Comparison of ENCODE assay signal across 15 mouse cellular contexts in the genomic region with DNA sequence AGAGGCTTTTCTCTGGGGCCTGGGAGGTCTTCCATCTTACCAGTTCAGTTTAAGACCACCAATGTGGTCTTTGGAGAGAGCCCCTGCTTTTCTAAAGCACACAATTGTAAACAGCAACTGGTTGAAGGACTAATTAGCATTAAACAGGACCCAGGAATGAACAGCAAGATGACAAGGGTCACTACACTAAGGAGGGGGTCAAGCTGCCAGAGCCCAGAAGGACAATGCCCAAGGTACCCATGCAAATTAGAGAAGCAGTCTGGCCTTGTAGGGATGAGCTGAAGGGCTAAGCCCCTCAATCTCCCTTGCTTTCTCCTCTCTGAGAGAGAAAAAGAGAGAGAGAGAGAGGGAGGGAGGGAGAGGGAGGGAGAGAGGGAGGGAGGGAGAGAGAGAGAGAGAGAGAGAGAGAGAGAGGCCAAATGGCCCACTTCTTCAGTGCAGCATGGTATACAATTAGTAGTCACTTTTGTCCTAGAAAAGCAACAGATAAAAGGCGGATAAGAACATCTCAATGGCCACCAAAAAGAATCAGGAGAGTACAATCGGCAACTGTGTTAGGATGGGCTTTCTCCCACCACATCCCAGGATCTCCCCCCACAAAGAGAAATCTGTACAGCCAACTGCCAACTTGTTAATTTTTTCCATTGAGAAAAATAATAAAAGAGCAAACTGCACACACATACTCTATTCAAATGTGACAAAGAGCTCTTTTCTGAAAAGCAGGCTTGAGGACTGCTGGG.
DNase-seq lines count a peak whose midpoint lies in the region; ATAC-seq lines count a peak whose summit lies in the region.
"Had no signal": no experiment of that assay in that cellular context is flagged by ENCODE, and none has a peak within 500 bp of the region (broad histone marks: within the 10 kb centered on the region; RNA-seq: fewer than 3 reads in every experiment).

No protein-coding gene starts in this region.

- H3K36me3 ChIP-seq in forebrain, embryonic 10.5 days (replicated peaks), result no peaks in the 10 kb centered on the region
- no peaks in the 10 kb centered on the region for H3K36me3 ChIP-seq in hindbrain, embryonic 12.5 days
- no peaks in the 10 kb centered on the region for H3K36me3 ChIP-seq in midbrain, embryonic 14.5 days (ENCODE audit: control insufficient read depth, insufficient read depth, low read length)
- H3K36me3 ChIP-seq: embryonic facial prominence, embryonic 15.5 days; heart, embryonic 15.5 days had no signal

- H3K4me2 ChIP-seq in hindbrain, embryonic 12.5 days (replicated peaks), result no peak overlapping the region
- H3K4me2 ChIP-seq in midbrain, embryonic 14.5 days (ENCODE audit: low read length), result no peak overlapping the region
- H3K4me2 ChIP-seq: embryonic facial prominence, embryonic 15.5 days; heart, embryonic 15.5 days had no signal

- no peaks in the 10 kb centered on the region for H3K9me3 ChIP-seq in forebrain, embryonic 10.5 days
- no peaks in the 10 kb centered on the region for H3K9me3 ChIP-seq in hindbrain, embryonic 12.5 days (replicated peaks)
- H3K9me3 ChIP-seq in midbrain, embryonic 14.5 days (ENCODE audit: control insufficient read depth, low read length), result no peaks in the 10 kb centered on the region
- H3K9me3 ChIP-seq: embryonic facial prominence, embryonic 15.5 days; heart, embryonic 15.5 days had no signal

- H3K27ac ChIP-seq in forebrain, embryonic 10.5 days, result no peak overlapping the region; the same call in 1 of the 2 replicates
- H3K27ac ChIP-seq in hindbrain, embryonic 12.5 days, result no peak overlapping the region
- no peak overlapping the region for H3K27ac ChIP-seq in midbrain, embryonic 14.5 days (replicated peaks; ENCODE audit: low read depth, low read length)
- H3K27ac ChIP-seq: embryonic facial prominence, embryonic 15.5 days; heart, embryonic 15.5 days; liver, embryonic 14.5 days had no signal

- ATAC-seq in hindbrain, embryonic 12.5 days (ENCODE audit: low FRiP score), result peak; percentile 71
- peak; percentile 43; the same call in 1 of the 2 replicates for ATAC-seq in midbrain, embryonic 14.5 days (ENCODE audit: low FRiP score, low TSS enrichment)
- no peak for ATAC-seq in megakaryocyte-erythroid progenitor cell, adult 5-6 weeks (replicated peaks; ENCODE audit: low FRiP score, low TSS enrichment, poor library complexity, severe bottlenecking)
- ATAC-seq: CD4-positive, CD25-positive, alpha-beta regulatory T cell, adult 4 months had no signal

- 15% methylated on average over 2 of the region's 2 CpGs for WGBS in forebrain, embryonic 10.5 days
- 30% methylated on average over 2 of the region's 2 CpGs for WGBS in hindbrain, embryonic 12.5 days
- 18% methylated on average over 2 of the region's 2 CpGs for WGBS in midbrain, embryonic 14.5 days

- H3K27me3 ChIP-seq in forebrain, embryonic 10.5 days (ENCODE audit: poor library complexity, severe bottlenecking), result peaks cover 86% of the 10 kb centered on the region
- H3K27me3 ChIP-seq in hindbrain, embryonic 12.5 days, result peaks cover 2% of the 10 kb centered on the region; the same call in 1 of the 2 replicates
- H3K27me3 ChIP-seq in midbrain, embryonic 14.5 days (ENCODE audit: control insufficient read depth, insufficient read depth, low read length), result no peaks in the 10 kb centered on the region
- H3K27me3 ChIP-seq: embryonic facial prominence, embryonic 15.5 days; heart, embryonic 15.5 days had no signal

- H3K4me3 ChIP-seq in forebrain, embryonic 10.5 days, result no peak overlapping the region
- H3K4me3 ChIP-seq in hindbrain, embryonic 12.5 days, result no peak overlapping the region
- no peak overlapping the region for H3K4me3 ChIP-seq in midbrain, embryonic 14.5 days (replicated peaks; ENCODE audit: low read depth, low read length)
- H3K4me3 ChIP-seq: embryonic facial prominence, embryonic 15.5 days; heart, embryonic 15.5 days had no signal

- H3K9ac ChIP-seq in hindbrain, embryonic 12.5 days, result no peak overlapping the region
- no peak overlapping the region for H3K9ac ChIP-seq in midbrain, embryonic 14.5 days (replicated peaks; ENCODE audit: low read length)
- H3K9ac ChIP-seq: embryonic facial prominence, embryonic 15.5 days; heart, embryonic 15.5 days; liver, embryonic 14.5 days had no signal

- peaks cover 40% of the 10 kb centered on the region for H3K4me1 ChIP-seq in forebrain, embryonic 10.5 days
- peaks cover 17% of the 10 kb centered on the region for H3K4me1 ChIP-seq in hindbrain, embryonic 12.5 days
- H3K4me1 ChIP-seq in midbrain, embryonic 14.5 days (ENCODE audit: control insufficient read depth, insufficient read depth, low read length), result peaks cover 4% of the 10 kb centered on the region; the same call in 1 of the 2 replicates
- H3K4me1 ChIP-seq: embryonic facial prominence, embryonic 15.5 days; heart, embryonic 15.5 days had no signal

- DNase-seq in embryo, embryonic 11 days, result peak; percentile 54
- DNase-seq in forebrain, embryonic 10.5 days (ENCODE audit: extremely low spot score, low spot score), result peak; percentile 48
- no peak for DNase-seq in midbrain, embryonic 14.5 days
- no peak for DNase-seq in testis, postnatal 14 days (ENCODE audit: low spot score)
- no peak for DNase-seq in cerebellum, adult 9-10 months
- DNase-seq: cerebellum, adult 2 months; lung, postnatal 10 days; right cerebral cortex, postnatal 14 days; thymus, adult 2 months had no signal

Comparison
In these comparisons a context has a peak if more than half of its experiments do, and no peak if none do; other contexts are left out.
1. DNase-seq: peak in embryo, embryonic 11 days (single experiment) and forebrain, embryonic 10.5 days (single experiment); none in midbrain, embryonic 14.5 days (single experiment), testis, postnatal 14 days (single experiment) and cerebellum, adult 9-10 months (single experiment).